Mouse (Mus musculus) testis, adult 2 months (tissue): Measurements from ENCODE around the gene Gramd1b.

ENCODE experiments used
- CTCF ChIP-seq: fragments of 200-500 bp; IDR thresholded peaks from 2 replicates; pipeline ENCODE4 v1.5.1; 2012; ENCODE audit warnings: low read depth, mild to moderate bottlenecking, inconsistent platforms, low read length, moderate library complexity; ENCODE audit not compliant: control insufficient read depth, insufficient read depth, insufficient replicate concordance
- POLR2A ChIP-seq: fragments of 200-500 bp; IDR thresholded peaks from 2 replicates; pipeline ENCODE4 v1.6.1; 2012; ENCODE audit warnings: low read depth, mild to moderate bottlenecking, inconsistent platforms, low read length, moderate library complexity; ENCODE audit not compliant: control insufficient read depth

GRCm38 (mm10) chr9:40268040-40268747 lies 263.0 kb downstream of the Gramd1b start:
- TF ChIP-seq POLR2A (no peak), CTCF (no peak)
